In the genomic region with DNA sequence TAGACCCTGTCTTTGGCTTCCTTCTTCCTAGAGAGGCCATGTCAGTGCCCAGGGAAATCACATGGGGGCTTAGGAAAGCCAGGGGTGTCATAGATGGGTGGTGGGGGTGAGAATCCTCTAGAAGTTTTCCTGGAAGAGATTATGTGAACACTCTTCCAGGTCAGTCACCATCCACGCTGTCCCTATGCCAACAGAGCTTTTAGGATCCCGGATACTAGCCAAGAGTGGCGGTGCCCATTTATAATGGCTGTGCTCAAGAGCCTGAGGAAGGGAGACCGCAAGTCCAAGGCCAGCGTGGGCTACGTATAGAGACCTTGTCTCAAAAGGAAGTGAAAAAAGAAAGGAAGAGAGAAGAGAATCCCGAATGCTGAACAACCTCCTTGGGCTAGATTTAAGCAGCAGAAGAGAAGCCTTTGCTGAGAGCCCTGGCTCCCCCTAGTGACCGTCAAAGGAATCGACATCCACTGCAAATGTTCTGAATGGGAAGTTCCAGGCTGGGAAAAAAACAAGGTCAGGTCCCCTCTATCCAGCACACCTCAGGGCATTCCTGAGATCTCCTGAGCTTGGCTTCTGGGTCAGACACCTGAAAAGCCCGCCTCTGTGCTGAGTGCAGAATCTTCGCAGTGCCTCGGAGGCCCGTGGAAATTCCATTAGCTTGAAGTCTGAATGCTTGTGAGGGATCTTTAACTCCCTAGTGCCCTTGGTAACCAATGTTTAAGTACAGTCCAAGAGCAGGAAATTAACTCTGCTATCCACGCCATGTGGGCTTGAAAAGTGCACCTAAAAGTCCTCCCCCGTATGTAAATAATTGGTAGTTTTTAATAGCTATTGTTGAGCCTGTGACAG, we compare ENCODE assay signal across 8 mouse cellular contexts. TPM values are rescaled to one million over a fixed set of nuclear protein-coding genes. Genes with fewer than 3 reads are reported as not detected.
DNase-seq lines count a peak whose midpoint lies in the region; ATAC-seq and TF ChIP-seq lines count a peak whose summit lies in the region.

No protein-coding gene starts in this region.

- no peaks in the 10 kb centered on the region for H3K9me3 ChIP-seq in embryonic facial prominence, embryonic 10.5 days
- no peaks in the 10 kb centered on the region for H3K9me3 ChIP-seq in lung, embryonic 14.5 days (ENCODE audit: low read depth, low read length)

- ATAC-seq in lung, embryonic 14.5 days (ENCODE audit: insufficient read depth) = peak; percentile 67

- no peak overlapping the region for H3K4me2 ChIP-seq in lung, embryonic 14.5 days

- no peak overlapping the region for H3K27ac ChIP-seq in embryonic facial prominence, embryonic 10.5 days (replicated peaks)
- H3K27ac ChIP-seq in lung, embryonic 14.5 days (ENCODE audit: low read depth) = no peak overlapping the region

- DNase-seq in CD4-positive, CD25-positive, alpha-beta regulatory T cell, adult 2 months (ENCODE audit: low read depth, low spot score) = peak; percentile 77
- peak; percentile 75 for DNase-seq in adrenal gland, postnatal 10 days
- peak; percentile 72 for DNase-seq in embryonic facial prominence, embryonic 10.5 days (ENCODE audit: low spot score)
- DNase-seq in heart, postnatal 14 days = peak; percentile 70 to 72
- peak; percentile 82 to 85 for DNase-seq in kidney, postnatal 4 days
- DNase-seq in lung, embryonic 14.5 days = peak; percentile 90
- peak; percentile 31 for DNase-seq in ovary, postnatal 10 days (ENCODE audit: low spot score)
- DNase-seq in thymus, postnatal 25 days = peak; percentile 64

- no peaks in the 10 kb centered on the region for H3K36me3 ChIP-seq in embryonic facial prominence, embryonic 10.5 days (replicated peaks)
- no peaks in the 10 kb centered on the region for H3K36me3 ChIP-seq in lung, embryonic 14.5 days (ENCODE audit: insufficient read depth)

- H3K4me3 ChIP-seq in embryonic facial prominence, embryonic 10.5 days = no peak overlapping the region
- H3K4me3 ChIP-seq in lung, embryonic 14.5 days (ENCODE audit: low read depth, low read length) = no peak overlapping the region

- no peak overlapping the region for H3K9ac ChIP-seq in lung, embryonic 14.5 days

- WGBS in embryonic facial prominence, embryonic 10.5 days = 30% methylated on average over 15 of the region's 15 CpGs
- WGBS in lung, embryonic 14.5 days = 24% methylated on average over 15 of the region's 15 CpGs

- intact Hi-C loops in heart, postnatal 14 days (cut with DNase I) = loop anchor here (1.0 kb wide), 1 partner anchor 19 kb away; no protein-coding TSS in a partner anchor

- 0 out of 2 replicates have a peak, but pooled peaks cover 4% of the 10 kb centered on the region for H3K27me3 ChIP-seq in embryonic facial prominence, embryonic 10.5 days (replicated peaks; ENCODE audit: low read depth, poor library complexity, severe bottlenecking)
- no peaks in the 10 kb centered on the region for H3K27me3 ChIP-seq in lung, embryonic 14.5 days (ENCODE audit: insufficient read depth, low read length)

- peaks cover 2% of the 10 kb centered on the region; the same call in 1 of the 2 replicates for H3K4me1 ChIP-seq in embryonic facial prominence, embryonic 10.5 days
- no peaks in the 10 kb centered on the region for H3K4me1 ChIP-seq in lung, embryonic 14.5 days (ENCODE audit: insufficient read depth)

- peak; percentile 94 for TF ChIP-seq CTCF in lung, embryonic 14.5 days (IDR thresholded peaks at IDR 0.05; ENCODE audit: low read depth)

RNA-seq across cellular contexts. Expression of a gene that starts 50.5 kb away (rescaled TPM):
- 100 to 1,000 TPM; 161 to 189 TPM for total RNA-seq in adrenal gland, postnatal 10 days (2021)
- 15.4 and 15.6 TPM in 2 replicates for polyA plus RNA-seq in embryonic facial prominence, embryonic 10.5 days (2016; fragmentation: Nextera tagmentation; extraction: Ambion mirVana)
- total RNA-seq in heart, postnatal 14 days (2021) = 100 to 1,000 TPM; 234 to 242 TPM
- 69.8 and 71.5 TPM in 2 replicates for polyA plus RNA-seq in lung, embryonic 14.5 days (2014; fragmentation: Nextera tagmentation; extraction: Ambion mirVana)

Comparison
In these comparisons a context has a peak if more than half of its experiments do, and no peak if none do; other contexts are left out.
1. DNase-seq: peak in every context shown above with its lines; median percentile 90 in lung, embryonic 14.5 days; 84 in kidney, postnatal 4 days; 77 in CD4-positive, CD25-positive, alpha-beta regulatory T cell, adult 2 months; 75 in adrenal gland, postnatal 10 days; 72 in embryonic facial prominence, embryonic 10.5 days; 71 in heart, postnatal 14 days; 64 in thymus, postnatal 25 days; 31 in ovary, postnatal 10 days.